Mouse (Mus musculus) forebrain, embryonic 15.5 days (tissue): ENCODE measurements at regions not wholly inside any gene's neighbourhood (a gene's known extent, or its start where the extent isn't known, plus 50 kb on each side); places are given as distances from the start of the nearest gene placed in this dataset.
"Not testable (repeated sequence)": the region's sequence is repeated elsewhere in the genome, so short reads cannot be mapped to it uniquely, and the experiment has no call there.

ENCODE experiments used
- ATAC-seq: fragments of 200-750 bp; cut with Nextera tagmentation; replicated peaks from 2 replicates; pipeline ENCODE4 v1.8.0; 2017; ENCODE audit warnings: mild to moderate bottlenecking, moderate TSS enrichment, moderate library complexity
- H3K27ac ChIP-seq: fragments of 300-500 bp; sonication (generic); replicated peaks from 2 replicates; pipeline ENCODE4 v1.5.1; 2015; ENCODE audit warnings: mild to moderate bottlenecking, inconsistent platforms
- H3K27me3 ChIP-seq: fragments of 300-500 bp; sonication (generic); 2 replicates; pipeline ENCODE4 v1.6.1; 2015; ENCODE audit warnings: inconsistent platforms
- H3K36me3 ChIP-seq: fragments of 300-500 bp; sonication (generic); 2 replicates; pipeline ENCODE4 v1.6.1; 2015; ENCODE audit warnings: mild to moderate bottlenecking, inconsistent platforms
- H3K4me1 ChIP-seq: fragments of 300-500 bp; sonication (generic); 2 replicates; pipeline ENCODE4 v1.6.1; 2015; ENCODE audit warnings: inconsistent platforms
- H3K4me2 ChIP-seq: fragments of 300-500 bp; sonication (generic); replicated peaks from 2 replicates; pipeline ENCODE4 v1.6.1; 2015; ENCODE audit warnings: mild to moderate bottlenecking, inconsistent platforms
- H3K4me3 ChIP-seq: fragments of 300-500 bp; sonication (generic); 2 replicates; pipeline ENCODE4 v1.5.1; 2015; ENCODE audit warnings: mild to moderate bottlenecking, inconsistent platforms
- H3K9ac ChIP-seq: fragments of 300-500 bp; sonication (generic); replicated peaks from 2 replicates; pipeline ENCODE4 v1.6.1; 2015; ENCODE audit warnings: mild to moderate bottlenecking, inconsistent platforms
- H3K9me3 ChIP-seq: fragments of 300-500 bp; sonication (generic); 2 replicates; pipeline ENCODE4 v1.6.1; 2016; ENCODE audit warnings: inconsistent platforms
- WGBS: fragments of 180-500 bp; shearing (Covaris S2); methylation state at CpG from one replicate; pipeline ENCODE4 v1.1.7; 2015; ENCODE audit warnings: mixed read lengths; 5-methylcytosine and 5-hydroxymethylcytosine counted together

- H3K9me3 ChIP-seq, H3K36me3 ChIP-seq, H3K4me1 ChIP-seq, H3K27me3 ChIP-seq: not testable (repeated sequence)
- WGBS, result 29% methylated on average over 29 of the region's 29 CpGs
- peak overlapping the region; percentile 40 for H3K4me3 ChIP-seq
- peak overlapping the region; percentile 73 for H3K27ac ChIP-seq
- H3K4me2 ChIP-seq, result peak overlapping the region; percentile 39
- peak overlapping the region; percentile 43 for H3K9ac ChIP-seq
- ATAC-seq, result peak; percentile 99
Observed at GRCm38 (mm10) chr7:60622271-60623249, 482.5 kb upstream of the Snrpn start.

GRCm38 (mm10) chr7:60617070-60617674, 477.2 kb upstream of the Snrpn start:
- not testable (repeated sequence) for H3K9ac ChIP-seq, H3K9me3 ChIP-seq, H3K4me2 ChIP-seq, H3K36me3 ChIP-seq, H3K27me3 ChIP-seq, H3K4me1 ChIP-seq, H3K4me3 ChIP-seq, H3K27ac ChIP-seq, ATAC-seq
- 12% methylated on average over 5 of the region's 5 CpGs for WGBS
